Mouse (Mus musculus) kidney, adult 11 months (tissue): ENCODE data around the gene Cfap73.

Experiments used
- DNase-seq: peaks from one replicate; pipeline ENCODE4 v3.0.0; 2022

The Cfap73 gene

DNA sequence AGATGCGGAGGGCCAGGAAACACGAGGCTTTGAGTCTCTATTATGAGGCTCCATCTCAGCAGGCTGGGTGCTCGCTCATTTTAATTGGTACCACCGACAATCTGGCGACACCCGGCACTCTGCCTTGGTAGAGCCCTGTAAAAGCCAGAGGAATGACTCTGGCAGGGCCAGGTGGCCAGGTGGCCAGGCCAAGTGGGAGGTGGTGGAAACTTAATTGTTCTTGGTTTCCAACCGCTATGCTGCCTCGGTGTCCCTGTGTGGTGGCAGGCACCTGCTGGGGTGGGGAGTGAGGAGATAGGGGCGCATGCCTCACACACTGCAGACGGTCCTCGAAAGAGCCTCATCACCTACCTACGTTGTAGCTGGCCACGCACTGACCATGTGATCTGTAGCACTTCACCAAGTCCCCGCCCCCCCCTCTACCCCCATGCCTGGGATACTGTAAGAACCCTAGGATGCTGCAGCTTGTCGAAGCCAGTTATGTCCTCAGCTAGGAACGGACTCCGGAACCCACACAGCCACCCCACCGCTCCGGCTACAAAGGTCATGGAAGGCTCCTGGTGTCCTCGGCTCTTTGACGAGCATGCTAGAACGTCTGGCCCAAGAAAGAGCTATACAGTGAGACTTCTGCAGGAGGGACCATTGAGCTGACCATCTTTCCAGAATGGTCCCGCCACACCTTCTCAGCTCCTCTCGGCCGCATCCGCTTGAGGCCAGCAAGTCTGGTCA, 54.0 kb downstream of the Cfap73 start:
- no peak for DNase-seq

DNA sequence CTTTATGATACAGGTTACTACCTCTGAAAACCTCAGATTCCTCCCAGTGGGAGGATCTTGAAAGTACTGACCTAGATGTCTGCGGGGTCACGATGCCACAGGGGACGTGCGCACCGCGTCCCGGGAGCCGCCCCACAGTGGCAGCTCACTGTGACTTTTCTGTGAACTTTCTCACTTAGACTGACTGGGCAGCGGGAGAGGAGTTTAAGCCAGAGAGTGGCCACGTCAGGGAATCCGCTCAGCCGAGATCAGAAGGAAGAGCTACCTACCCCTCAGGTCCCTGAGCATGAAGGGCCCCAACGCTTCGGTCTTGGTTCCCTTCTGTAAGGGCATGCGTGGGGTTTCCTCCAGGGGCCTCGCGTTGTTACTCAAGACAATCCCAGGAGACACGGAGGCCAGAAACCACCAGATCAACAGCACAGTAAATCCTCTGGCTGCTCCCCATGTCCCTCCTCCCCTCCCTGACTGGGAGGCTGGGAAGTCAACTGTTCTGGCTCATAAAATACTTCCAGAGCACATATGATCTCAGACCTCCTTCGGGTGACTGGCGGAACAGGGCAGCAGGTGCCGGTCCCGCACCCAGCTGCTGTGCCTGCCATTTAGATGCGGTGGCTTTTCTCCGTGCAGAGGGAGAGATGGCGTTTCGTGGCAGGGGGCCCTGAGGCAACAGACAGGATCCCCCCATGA, 54.7 kb downstream of the Cfap73 start:
- DNase-seq = peak; percentile 79

DNA sequence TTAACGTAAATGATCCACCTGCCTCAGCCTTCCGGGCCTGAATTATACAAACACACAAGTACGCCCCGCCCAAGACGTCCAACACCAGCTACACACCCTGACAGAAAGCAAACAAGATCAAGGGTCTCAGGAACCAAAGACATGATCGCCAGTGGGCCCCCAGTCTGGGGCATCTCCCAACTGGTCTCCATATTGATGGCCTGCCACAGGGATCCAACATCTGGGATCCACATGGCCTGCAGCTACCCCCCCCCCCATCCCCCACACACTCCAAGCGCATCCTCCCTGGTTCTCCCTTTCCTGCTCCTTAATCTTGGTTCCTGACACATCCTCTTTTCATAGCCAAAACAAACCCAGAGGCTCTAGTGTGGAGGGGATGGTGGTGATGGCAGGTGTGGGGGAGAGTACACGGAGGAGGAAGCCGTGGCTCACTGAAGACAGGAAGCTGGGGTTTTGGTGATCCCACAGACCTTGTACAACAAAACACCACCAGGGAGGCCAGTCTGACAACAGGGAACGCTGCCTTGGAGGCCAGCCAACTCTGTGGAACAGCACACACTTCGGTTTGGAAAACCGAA, 55.4 kb downstream of the Cfap73 start:
- peak; percentile 61 for DNase-seq
